Mouse (Mus musculus) neural tube, embryonic 10.5 days (tissue): ENCODE measurements around the gene Tnfrsf1a.

Experiments
- DNase-seq: peaks from one replicate; pipeline ENCODE4 v3.0.0-alpha.2; 2017; ENCODE audit warnings: low spot score; ENCODE audit errors: extremely low spot score

Gene Tnfrsf1a

DNA sequence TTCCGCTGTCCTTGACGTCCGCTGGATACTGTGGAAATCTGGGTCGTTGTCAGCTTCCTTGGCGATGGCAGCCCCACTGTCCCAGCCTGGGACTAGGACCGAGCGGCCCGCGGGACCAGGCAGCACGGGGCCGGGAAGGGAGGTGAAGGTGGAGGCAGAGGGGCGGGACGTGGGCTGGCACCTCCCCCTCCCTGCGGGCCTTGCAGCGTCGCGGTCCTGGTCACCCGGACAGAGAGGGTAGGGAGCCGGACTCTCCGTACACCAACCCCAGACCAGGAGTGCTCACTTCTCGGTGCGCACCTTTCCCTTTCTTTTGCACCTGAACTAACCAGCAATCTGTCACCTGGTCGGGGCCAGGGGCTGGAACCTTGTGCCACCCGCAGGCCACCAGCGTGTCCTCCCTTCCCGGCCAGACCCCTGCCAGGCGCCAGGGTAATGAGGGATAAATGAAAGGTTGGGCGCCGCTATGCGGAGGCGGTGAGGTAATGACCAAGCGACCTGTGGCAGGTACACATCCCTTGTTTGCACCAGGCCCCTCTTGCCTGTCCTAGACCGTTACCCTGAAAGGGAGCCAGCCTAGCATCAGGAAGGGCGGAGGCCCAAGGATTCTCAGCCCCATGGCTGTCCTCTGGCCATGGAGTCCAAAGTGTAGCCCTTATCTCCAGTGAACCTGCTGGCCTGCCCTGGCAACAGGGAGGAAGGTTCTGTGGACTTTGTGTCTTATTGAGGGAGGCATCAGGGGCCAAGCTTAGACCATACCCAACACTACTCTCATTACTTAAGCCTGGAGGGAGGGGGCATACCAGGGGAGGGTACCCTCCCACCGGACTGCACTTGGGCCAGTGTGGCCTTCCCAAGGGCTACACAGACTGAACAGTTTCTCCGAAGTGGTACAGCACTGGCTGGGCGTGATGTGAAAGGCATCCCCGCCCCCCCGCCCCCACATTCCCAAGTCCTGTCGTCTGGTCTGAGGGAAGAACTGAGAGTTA lies 31.5 kb downstream of the Tnfrsf1a start, which contains the start of gene Plekhg6:
Gene Plekhg6 (minus strand): TSS at position 422 of the 989 bp plus-strand sequence.
- no peak for DNase-seq

GRCm38 (mm10) chr6:125382024-125382423 lies 32.9 kb downstream of the Tnfrsf1a start:
- DNase-seq: no peak

- no peak for DNase-seq
These were observed 36.2 kb downstream of the Tnfrsf1a start for GRCm38 (mm10) chr6:125385066-125385974.

DNA sequence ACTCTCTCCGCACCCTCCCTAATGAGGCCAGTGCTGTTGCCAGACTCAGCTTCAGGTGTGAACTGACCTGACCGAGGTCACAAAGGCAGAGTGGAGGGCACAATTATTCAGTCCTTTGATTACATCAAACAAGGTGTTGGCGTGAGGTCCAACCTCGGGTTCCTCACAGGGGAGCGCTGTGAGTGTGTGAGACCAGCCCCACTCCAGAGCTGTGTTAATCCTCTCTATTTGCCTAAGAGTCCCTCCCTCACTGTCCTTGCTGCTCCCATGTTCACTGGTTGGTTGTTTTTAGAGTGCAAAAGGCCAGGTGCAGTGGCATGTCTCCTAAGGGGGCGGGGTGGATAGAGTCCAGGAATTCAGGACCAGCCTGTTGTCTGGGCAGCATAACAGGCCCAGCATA lies 36.9 kb downstream of the Tnfrsf1a start:
- DNase-seq: no peak

GRCm38 (mm10) chr6:125389853-125390252 lies 40.7 kb downstream of the Tnfrsf1a start:
- DNase-seq: no peak

DNA sequence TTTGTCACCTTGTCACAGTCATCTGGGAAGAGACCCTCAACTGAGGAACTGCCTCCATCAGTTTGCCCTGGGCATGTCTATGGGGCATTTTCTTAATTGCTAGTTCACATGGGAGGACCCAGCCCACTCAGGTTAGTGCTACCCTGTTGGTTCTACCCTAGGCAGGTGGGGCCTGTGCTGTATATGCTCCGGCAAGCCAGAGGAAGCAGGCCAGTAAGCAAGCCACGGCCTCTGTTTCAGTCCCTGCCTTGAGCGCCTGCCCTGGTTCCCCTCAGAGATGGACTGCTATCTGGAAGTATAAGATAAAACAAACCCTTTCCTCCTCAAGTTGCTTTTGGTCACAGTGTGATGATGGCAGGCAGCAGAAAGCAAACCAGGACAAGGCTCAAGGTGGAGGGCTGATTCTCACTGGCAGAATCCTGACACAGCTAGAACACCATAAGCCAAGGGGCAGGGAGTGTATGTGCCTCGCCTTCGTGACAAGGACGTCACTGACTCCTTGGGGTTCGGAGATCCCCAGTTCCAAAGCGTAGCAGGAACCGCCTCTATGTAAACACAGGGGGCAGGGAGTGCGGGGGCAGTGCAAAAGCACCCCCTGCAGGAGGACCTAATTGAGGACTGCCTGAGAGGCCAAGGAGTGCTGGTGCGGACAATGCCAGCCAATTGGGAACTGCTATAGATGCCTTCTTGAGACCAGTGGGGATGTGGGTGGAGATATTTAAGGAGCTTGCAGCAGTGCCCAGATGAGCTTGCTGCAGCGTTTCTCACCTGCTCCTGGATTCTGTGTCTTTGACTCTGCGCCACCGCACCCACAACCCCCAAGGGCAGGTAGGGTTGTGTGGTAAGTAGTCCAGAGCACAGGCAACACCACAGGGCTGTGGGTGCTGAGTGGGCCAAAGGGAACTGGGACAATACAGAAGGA lies 56.6 kb downstream of the Tnfrsf1a start:
- DNase-seq: no peak

- DNase-seq: no peak
These were observed 58.1 kb downstream of the Tnfrsf1a start for GRCm38 (mm10) chr6:125407224-125407623.

GRCm38 (mm10) chr6:125407657-125408056 lies 58.5 kb downstream of the Tnfrsf1a start:
- DNase-seq: no peak

- DNase-seq: no peak
These were observed 61.4 kb downstream of the Tnfrsf1a start for GRCm38 (mm10) chr6:125410551-125410950.

DNA sequence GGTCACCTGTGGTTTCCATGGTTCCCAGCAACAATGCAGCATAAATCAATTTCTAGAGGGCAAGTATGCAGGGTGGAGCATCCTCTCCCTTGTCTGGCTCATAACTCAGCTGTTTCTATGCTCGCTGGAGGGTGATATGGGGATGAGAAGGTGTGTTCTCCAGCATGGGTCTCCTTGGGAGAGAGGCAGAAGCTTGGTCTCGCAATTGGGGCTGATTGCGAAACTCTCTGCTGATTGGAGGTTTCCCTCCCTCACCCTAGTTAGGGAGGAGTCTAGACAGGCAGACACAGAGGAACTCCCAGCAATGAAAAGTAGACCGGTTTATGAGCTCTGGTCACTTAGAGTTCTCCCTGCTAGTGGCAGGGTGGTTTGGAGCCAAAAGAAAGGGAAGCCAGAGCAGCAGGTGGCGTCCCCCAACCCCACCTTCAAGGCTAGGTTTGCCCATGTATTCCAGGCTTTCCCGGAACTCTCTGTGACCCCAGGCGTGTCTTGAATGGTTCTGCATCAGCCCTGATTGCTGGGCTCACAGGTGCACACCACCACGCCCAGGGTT lies 61.9 kb downstream of the Tnfrsf1a start:
- no peak for DNase-seq

GRCm38 (mm10) chr6:125411661-125412060 lies 62.5 kb downstream of the Tnfrsf1a start:
- no peak for DNase-seq
